ENCODE assay signal across 10 mouse cellular contexts in genomic region chr1:181009754-181010153, GRCm38 (mm10). TPM values are rescaled to one million over a fixed set of nuclear protein-coding genes. Genes with fewer than 3 reads are reported as not detected.
DNase-seq lines count a peak whose midpoint lies in the region; ATAC-seq and TF ChIP-seq lines count a peak whose summit lies in the region.
"Had no signal": no experiment of that assay in that cellular context is flagged by ENCODE, and none has a peak within 500 bp of the region (broad histone marks: within the 10 kb centered on the region; RNA-seq: fewer than 3 reads in every experiment).

No protein-coding gene starts in this region.

- WGBS in heart, embryonic 14.5 days, result 29% methylated on average over 3 of the region's 3 CpGs
- WGBS in lung, postnatal 0 days, result 38% methylated on average over 3 of the region's 3 CpGs
- WGBS in hindbrain, embryonic 13.5 days, result 63% methylated on average over 3 of the region's 3 CpGs

- H3K9me3 ChIP-seq in megakaryocyte, embryonic 14.5 days, result no peaks in the 10 kb centered on the region
- no peaks in the 10 kb centered on the region for H3K9me3 ChIP-seq in heart, embryonic 14.5 days (ENCODE audit: control insufficient read depth, low read length)
- H3K9me3 ChIP-seq in lung, postnatal 0 days (ENCODE audit: low read length), result no peaks in the 10 kb centered on the region
- H3K9me3 ChIP-seq in hindbrain, embryonic 13.5 days, result no peaks in the 10 kb centered on the region
- H3K9me3 ChIP-seq: neural tube, embryonic 13.5 days had no signal

- H3K4me1 ChIP-seq in megakaryocyte, embryonic 14.5 days, result peaks cover 41% of the 10 kb centered on the region
- H3K4me1 ChIP-seq in heart, embryonic 14.5 days (ENCODE audit: control insufficient read depth in 2 of 2, insufficient read depth in 2 of 2, low read length in 2 of 2), result peaks cover 5 to 9% of the 10 kb centered on the region in 2 experiments
- H3K4me1 ChIP-seq in lung, postnatal 0 days (ENCODE audit: insufficient read depth, low read depth, low read length), result 0 out of 2 replicates have a peak, but pooled peaks cover 4% of the 10 kb centered on the region
- no peaks in the 10 kb centered on the region for H3K4me1 ChIP-seq in hindbrain, embryonic 13.5 days (replicated peaks)
- H3K4me1 ChIP-seq: neural tube, embryonic 13.5 days had no signal

- H3K27me3 ChIP-seq in megakaryocyte, embryonic 14.5 days (replicated peaks), result peaks cover 70% of the 10 kb centered on the region
- no peaks in the 10 kb centered on the region for H3K27me3 ChIP-seq in heart, embryonic 14.5 days (ENCODE audit: control insufficient read depth, insufficient read depth, low read length)
- H3K27me3 ChIP-seq in lung, postnatal 0 days (replicated peaks; ENCODE audit: insufficient read depth, low read length), result no peaks in the 10 kb centered on the region
- no peaks in the 10 kb centered on the region for H3K27me3 ChIP-seq in hindbrain, embryonic 13.5 days
- H3K27me3 ChIP-seq: neural tube, embryonic 13.5 days had no signal

- ATAC-seq in megakaryocyte, adult 5-6 weeks (ENCODE audit: poor library complexity, severe bottlenecking), result no peak
- ATAC-seq in heart, embryonic 14.5 days (ENCODE audit: insufficient number of reproducible peaks, insufficient read depth, low FRiP score, low read depth), result peak; percentile 75; the same call in 1 of the 2 replicates
- ATAC-seq in lung, postnatal 0 days, result peak; percentile 57
- no peak for ATAC-seq in hindbrain, embryonic 13.5 days (ENCODE audit: low FRiP score)

- H3K9ac ChIP-seq in heart, embryonic 14.5 days (ENCODE audit: low read length), result no peak overlapping the region
- no peak overlapping the region for H3K9ac ChIP-seq in lung, postnatal 0 days (replicated peaks; ENCODE audit: low read depth)
- H3K9ac ChIP-seq in hindbrain, embryonic 13.5 days, result no peak overlapping the region
- H3K9ac ChIP-seq: neural tube, embryonic 13.5 days had no signal

- DNase-seq in cerebellum, adult 9-10 months, result peak; percentile 74
- peak; percentile 52 for DNase-seq in lung, postnatal 0 days (ENCODE audit: low spot score)
- no peak for DNase-seq in left cerebral cortex, adult 8-10 months (ENCODE audit: low spot score in 2 of 2)
- no peak for DNase-seq in right cerebral cortex, adult 2 months (ENCODE audit: low spot score in 2 of 2)

- H3K36me3 ChIP-seq in megakaryocyte, embryonic 14.5 days (replicated peaks; ENCODE audit: low read length), result no peaks in the 10 kb centered on the region
- no peaks in the 10 kb centered on the region for H3K36me3 ChIP-seq in heart, embryonic 14.5 days (ENCODE audit: control insufficient read depth, insufficient read depth, low read length)
- no peaks in the 10 kb centered on the region for H3K36me3 ChIP-seq in lung, postnatal 0 days (ENCODE audit: insufficient read depth, low read length)
- H3K36me3 ChIP-seq in hindbrain, embryonic 13.5 days, result no peaks in the 10 kb centered on the region
- H3K36me3 ChIP-seq: neural tube, embryonic 13.5 days had no signal

- no peak for TF ChIP-seq EP300 in lung, postnatal 0 days (IDR thresholded peaks at IDR 0.05)

- H3K27ac ChIP-seq in heart, embryonic 14.5 days (replicated peaks in 1 of 2; ENCODE audit: control insufficient read depth in 1 of 2, insufficient read depth in 1 of 2, low read depth in 2 of 2, low read length in 2 of 2), result peak overlapping the region in 1 of 2 experiments; percentile 21; a peak in 2 of 4 replicates
- no peak overlapping the region for H3K27ac ChIP-seq in lung, postnatal 0 days (ENCODE audit: low read length)
- H3K27ac ChIP-seq in hindbrain, embryonic 13.5 days, result no peak overlapping the region
- H3K27ac ChIP-seq: neural tube, embryonic 13.5 days had no signal

- H3K4me3 ChIP-seq in megakaryocyte, embryonic 14.5 days (replicated peaks), result peak overlapping the region; percentile 48
- H3K4me3 ChIP-seq in heart, embryonic 14.5 days (ENCODE audit: control insufficient read depth in 1 of 2, insufficient read depth in 1 of 2, low read depth in 1 of 2, low read length in 2 of 2), result no peak overlapping the region
- no peak overlapping the region for H3K4me3 ChIP-seq in lung, postnatal 0 days (ENCODE audit: low read depth, low read length)
- no peak overlapping the region for H3K4me3 ChIP-seq in hindbrain, embryonic 13.5 days
- H3K4me3 ChIP-seq: neural tube, embryonic 13.5 days had no signal

- no peak overlapping the region for H3K4me2 ChIP-seq in heart, embryonic 14.5 days (ENCODE audit: low read length)
- no peak overlapping the region for H3K4me2 ChIP-seq in lung, postnatal 0 days (replicated peaks; ENCODE audit: low read depth, low read length)
- no peak overlapping the region for H3K4me2 ChIP-seq in hindbrain, embryonic 13.5 days
- H3K4me2 ChIP-seq: neural tube, embryonic 13.5 days had no signal

- TF ChIP-seq CTCF in lung, postnatal 0 days (IDR thresholded peaks at IDR 0.05), result no peak

RNA-seq across cellular contexts. Expression of gene Ephx1, which starts 10.9 kb away (rescaled TPM):
- not detected in 2 replicates for polyA plus RNA-seq in megakaryocyte, embryonic 14.5 days (2012; ENCODE audit: insufficient read depth, low replicate concordance)
- 1.3 and 2.4 TPM in 2 replicates for total RNA-seq in megakaryocyte, adult 5-6 weeks (2015)
- 1.3 and 2.1 TPM in 2 replicates for total RNA-seq in megakaryocyte, adult 5-6 weeks (2017)
- 9.3 and 10.5 TPM in 2 replicates for polyA plus RNA-seq in heart, embryonic 14.5 days (2014; fragmentation: Nextera tagmentation; extraction: Ambion mirVana)
- polyA plus RNA-seq in lung, postnatal 0 days (2015; fragmentation: Nextera tagmentation; extraction: Ambion mirVana), result 29.4 and 35.7 TPM in 2 replicates
- 10 to 100 TPM; 36.8 to 45.6 (median 41.1) TPM for total RNA-seq in left cerebral cortex, adult 8-10 months (2022)
- 3.3 and 4.8 TPM in 2 replicates for polyA plus RNA-seq in hindbrain, embryonic 13.5 days (2015; fragmentation: Nextera tagmentation; extraction: Ambion mirVana)

RNA-seq across cellular contexts. Expression of gene 9130409I23Rik, which starts 41.3 kb away (rescaled TPM):
- polyA plus RNA-seq in megakaryocyte, embryonic 14.5 days (2012; ENCODE audit: insufficient read depth, low replicate concordance), result not detected in 2 replicates
- total RNA-seq in megakaryocyte, adult 5-6 weeks (2015), result not detected in 2 replicates
- not detected in 2 replicates for total RNA-seq in megakaryocyte, adult 5-6 weeks (2017)
- not detected in 2 replicates for polyA plus RNA-seq in heart, embryonic 14.5 days (2014; fragmentation: Nextera tagmentation; extraction: Ambion mirVana)
- not detected in 2 replicates for polyA plus RNA-seq in lung, postnatal 0 days (2015; fragmentation: Nextera tagmentation; extraction: Ambion mirVana)
- total RNA-seq in left cerebral cortex, adult 8-10 months (2022), result not detected
- 0.08 and 0.13 TPM in 2 replicates for polyA plus RNA-seq in hindbrain, embryonic 13.5 days (2015; fragmentation: Nextera tagmentation; extraction: Ambion mirVana)
- polyA plus RNA-seq: gonadal fat pad, adult 2 months; neural tube, embryonic 13.5 days had no signal

Comparison
In these comparisons a context has a peak if more than half of its experiments do, and no peak if none do; other contexts are left out.
1. ATAC-seq: peak in heart, embryonic 14.5 days (single experiment) and lung, postnatal 0 days (single experiment); none in megakaryocyte, adult 5-6 weeks (single experiment) and hindbrain, embryonic 13.5 days (single experiment).
2. DNase-seq: peak in cerebellum, adult 9-10 months (single experiment) and lung, postnatal 0 days (single experiment); none in left cerebral cortex, adult 8-10 months (0 of 2) and right cerebral cortex, adult 2 months (0 of 2).